ENCODE assay signal across 8 mouse cellular contexts in the genomic region with DNA sequence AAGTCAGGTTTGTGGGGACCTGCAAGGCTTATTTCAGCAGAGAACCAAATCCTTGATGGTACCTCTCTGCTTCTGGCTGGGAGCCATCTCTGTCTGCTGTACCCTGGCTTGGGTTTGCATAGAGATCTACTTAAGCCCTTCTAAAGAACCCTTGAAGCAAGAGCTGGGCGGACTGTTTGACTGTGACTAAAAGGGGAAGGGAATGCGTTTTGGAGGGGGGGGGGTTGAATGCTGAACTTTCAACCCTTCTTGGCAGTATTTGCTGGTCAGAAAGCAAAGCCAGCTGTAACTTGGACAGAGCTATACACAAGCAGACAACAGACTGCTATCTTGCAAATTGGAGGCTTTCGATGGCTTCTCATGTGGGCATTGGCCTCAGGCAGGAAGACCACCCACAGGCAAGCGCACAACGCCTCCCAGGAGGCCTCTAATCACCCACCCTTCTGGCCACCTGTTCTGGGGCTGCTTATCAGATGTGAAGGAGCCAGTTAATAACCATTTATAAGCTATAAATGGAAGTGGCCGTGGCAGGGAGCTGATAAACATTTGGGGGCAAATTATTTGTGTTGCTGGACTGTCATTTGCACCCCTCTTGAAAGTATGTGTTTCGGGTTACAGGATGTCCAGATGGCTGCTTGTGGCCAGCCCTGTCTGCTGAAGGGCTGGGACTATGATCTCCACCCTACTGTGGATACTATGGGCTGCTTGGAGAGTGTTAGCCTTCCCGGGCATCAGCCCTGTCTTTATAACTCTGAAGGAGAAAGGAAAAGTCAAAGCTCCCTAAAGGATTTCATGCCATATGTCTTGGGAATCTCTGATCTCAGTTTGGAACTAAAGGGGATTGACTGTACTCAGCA.
A peak's percentile ranks its signal among the peaks of the same experiment; 100 is the strongest.
DNase-seq lines count a peak whose midpoint lies in the region; ATAC-seq and TF ChIP-seq lines count a peak whose summit lies in the region.

No protein-coding gene starts in this region.

- no peaks in the 10 kb centered on the region for H3K27me3 ChIP-seq in embryonic facial prominence, embryonic 12.5 days
- no peaks in the 10 kb centered on the region for H3K27me3 ChIP-seq in kidney, postnatal 0 days (ENCODE audit: insufficient read depth, low read length)

- peaks cover 15% of the 10 kb centered on the region for H3K4me1 ChIP-seq in embryonic facial prominence, embryonic 12.5 days
- peaks cover 8% of the 10 kb centered on the region; the same call in 1 of the 2 replicates for H3K4me1 ChIP-seq in kidney, postnatal 0 days (replicated peaks; ENCODE audit: insufficient read depth, low read length)

- no peaks in the 10 kb centered on the region for H3K9me3 ChIP-seq in embryonic facial prominence, embryonic 12.5 days
- H3K9me3 ChIP-seq in kidney, postnatal 0 days (replicated peaks; ENCODE audit: low read length) = no peaks in the 10 kb centered on the region

- H3K9ac ChIP-seq in embryonic facial prominence, embryonic 12.5 days = no peak overlapping the region
- no peak overlapping the region for H3K9ac ChIP-seq in kidney, postnatal 0 days (ENCODE audit: low read depth, low read length)

- H3K27ac ChIP-seq in embryonic facial prominence, embryonic 12.5 days = 0 out of 2 replicates have a peak overlapping the region, but pooled peaks have one; percentile 17
- H3K27ac ChIP-seq in kidney, postnatal 0 days = peak overlapping the region; percentile 36; the same call in 1 of the 2 replicates

- no peaks in the 10 kb centered on the region for H3K36me3 ChIP-seq in embryonic facial prominence, embryonic 12.5 days
- H3K36me3 ChIP-seq in kidney, postnatal 0 days (ENCODE audit: insufficient read depth, low read length) = no peaks in the 10 kb centered on the region

- 15% methylated on average over 8 of the region's 8 CpGs for WGBS in embryonic facial prominence, embryonic 12.5 days
- WGBS in kidney, postnatal 0 days = 20% methylated on average over 8 of the region's 8 CpGs

- H3K4me3 ChIP-seq in embryonic facial prominence, embryonic 12.5 days = no peak overlapping the region
- no peak overlapping the region for H3K4me3 ChIP-seq in kidney, postnatal 0 days (replicated peaks; ENCODE audit: low read depth, low read length)

- DNase-seq in cerebellum, postnatal 10 days = peak; percentile 57 to 67
- DNase-seq in cerebellum, adult 9-11 months = no peak
- peak; percentile 76 for DNase-seq in kidney, postnatal 0 days (ENCODE audit: low spot score)
- DNase-seq in lung, postnatal 36 days = peak; percentile 90
- no peak for DNase-seq in spleen, postnatal 14 days (ENCODE audit: low spot score in 2 of 2)
- DNase-seq in thymus, postnatal 36 days = no peak

- TF ChIP-seq CTCF in kidney, postnatal 0 days (IDR thresholded peaks at IDR 0.05; ENCODE audit: low read depth) = no peak

- ATAC-seq in embryonic facial prominence, embryonic 12.5 days (ENCODE audit: insufficient number of reproducible peaks, insufficient read depth, low FRiP score, low TSS enrichment) = no peak
- ATAC-seq in kidney, postnatal 0 days (replicated peaks; ENCODE audit: low FRiP score, low read depth) = no peak; the same call in 1 of the 2 replicates
- ATAC-seq in erythroblast, adult 5-6 weeks (replicated peaks; ENCODE audit: low FRiP score, poor library complexity, severe bottlenecking) = no peak

- no peak overlapping the region for H3K4me2 ChIP-seq in embryonic facial prominence, embryonic 12.5 days (replicated peaks)
- no peak overlapping the region for H3K4me2 ChIP-seq in kidney, postnatal 0 days (ENCODE audit: low read length)

Comparison
In these comparisons a context has a peak if more than half of its experiments do, and no peak if none do; other contexts are left out.
1. DNase-seq: peak in cerebellum, postnatal 10 days (2 of 2), kidney, postnatal 0 days (single experiment) and lung, postnatal 36 days (single experiment); none in cerebellum, adult 9-11 months (single experiment), spleen, postnatal 14 days (0 of 2) and thymus, postnatal 36 days (0 of 2).